In the genomic region with DNA sequence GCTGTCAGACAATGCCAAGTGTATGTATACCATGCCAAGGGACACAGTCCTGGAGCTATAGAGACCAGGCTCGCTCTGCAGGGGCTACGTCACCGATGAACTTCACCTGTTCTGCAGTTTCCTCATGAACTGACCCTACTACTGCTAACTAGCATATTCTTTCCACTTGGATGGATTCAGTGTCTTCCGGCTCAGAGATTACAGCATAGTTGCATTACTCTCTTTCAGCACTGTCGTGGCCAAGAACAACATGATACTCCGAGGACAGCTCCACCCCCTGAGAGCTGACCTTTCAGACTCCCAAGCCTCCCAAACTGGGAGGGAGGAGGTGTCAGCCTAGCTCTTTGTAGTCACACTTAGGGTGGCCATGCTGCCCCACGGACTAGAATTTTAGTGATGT, we compare ENCODE assay signal across 8 mouse cellular contexts.
A peak's percentile ranks its signal among the peaks of the same experiment; 100 is the strongest.
DNase-seq lines count a peak whose midpoint lies in the region; ATAC-seq and TF ChIP-seq lines count a peak whose summit lies in the region.

No protein-coding gene starts in this region.

- no peak overlapping the region for H3K4me2 ChIP-seq in midbrain, embryonic 11.5 days
- H3K4me2 ChIP-seq in midbrain, postnatal 0 days (ENCODE audit: low read depth, low read length, poor library complexity, severe bottlenecking), result no peak overlapping the region
- no peak overlapping the region for H3K4me2 ChIP-seq in heart, embryonic 16.5 days (ENCODE audit: low read depth, low read length)
- no peak overlapping the region for H3K4me2 ChIP-seq in liver, postnatal 0 days (ENCODE audit: low read depth, low read length)
- H3K4me2 ChIP-seq in forebrain, embryonic 16.5 days (ENCODE audit: low read length), result no peak overlapping the region

- 40% methylated on average over 7 of the region's 7 CpGs for WGBS in midbrain, embryonic 11.5 days
- WGBS in midbrain, postnatal 0 days, result 45% methylated on average over 7 of the region's 7 CpGs
- WGBS in heart, embryonic 16.5 days, result 35% methylated on average over 7 of the region's 7 CpGs
- WGBS in liver, postnatal 0 days (ENCODE audit: insufficient replicate concordance), result 67% methylated on average over 7 of the region's 7 CpGs
- 34% methylated on average over 7 of the region's 7 CpGs for WGBS in forebrain, embryonic 16.5 days

- TF ChIP-seq CTCF in midbrain, postnatal 0 days (IDR thresholded peaks at IDR 0.05), result no peak
- no peak for TF ChIP-seq CTCF in liver, postnatal 0 days (IDR thresholded peaks at IDR 0.05; ENCODE audit: low read depth)

- no peaks in the 10 kb centered on the region for H3K36me3 ChIP-seq in midbrain, embryonic 11.5 days (ENCODE audit: control insufficient read depth, insufficient read depth, low read length)
- H3K36me3 ChIP-seq in midbrain, postnatal 0 days (ENCODE audit: insufficient read depth, low read length), result no peaks in the 10 kb centered on the region
- no peaks in the 10 kb centered on the region for H3K36me3 ChIP-seq in heart, embryonic 16.5 days (ENCODE audit: control insufficient read depth, insufficient read depth)
- peaks cover 2% of the 10 kb centered on the region; the same call in 1 of the 2 replicates for H3K36me3 ChIP-seq in liver, postnatal 0 days (replicated peaks; ENCODE audit: insufficient read depth, low read length)
- no peaks in the 10 kb centered on the region for H3K36me3 ChIP-seq in forebrain, embryonic 16.5 days (ENCODE audit: control insufficient read depth, insufficient read depth)

- no peak overlapping the region for H3K9ac ChIP-seq in midbrain, embryonic 11.5 days (ENCODE audit: low read length)
- no peak overlapping the region for H3K9ac ChIP-seq in midbrain, postnatal 0 days (replicated peaks; ENCODE audit: low read length, poor library complexity, severe bottlenecking)
- no peak overlapping the region for H3K9ac ChIP-seq in heart, embryonic 16.5 days (ENCODE audit: low read length)
- H3K9ac ChIP-seq in liver, postnatal 0 days (replicated peaks), result no peak overlapping the region
- no peak overlapping the region for H3K9ac ChIP-seq in forebrain, embryonic 16.5 days (replicated peaks; ENCODE audit: low read depth, low read length)

- no peak overlapping the region for H3K27ac ChIP-seq in midbrain, embryonic 11.5 days (ENCODE audit: low read depth, low read length)
- H3K27ac ChIP-seq in midbrain, postnatal 0 days (ENCODE audit: low read depth, low read length), result no peak overlapping the region; the same call in 1 of the 2 replicates
- peak overlapping the region; percentile 72 for H3K27ac ChIP-seq in heart, embryonic 16.5 days (ENCODE audit: low read length)
- H3K27ac ChIP-seq in liver, postnatal 0 days (ENCODE audit: low read depth), result peak overlapping the region; percentile 55
- no peak overlapping the region for H3K27ac ChIP-seq in forebrain, embryonic 16.5 days (ENCODE audit: low read length)

- peak; percentile 83 for DNase-seq in midbrain, embryonic 11.5 days (ENCODE audit: low spot score, missing footprints)
- DNase-seq in midbrain, postnatal 0 days (ENCODE audit: low spot score), result no peak
- peak; percentile 56 for DNase-seq in cerebellum, adult 9-11 months
- peak; percentile 43 for DNase-seq in liver, postnatal 0 days
- DNase-seq in layer of hippocampus, postnatal 25 days (ENCODE audit: extremely low spot score in 1 of 2, low spot score in 1 of 2), result no peak
- DNase-seq in left cerebral cortex, adult 9 months (ENCODE audit: low spot score in 2 of 2), result no peak

- H3K4me3 ChIP-seq in midbrain, embryonic 11.5 days (ENCODE audit: low read depth, low read length), result no peak overlapping the region
- H3K4me3 ChIP-seq in midbrain, postnatal 0 days (ENCODE audit: low read depth, low read length), result no peak overlapping the region
- H3K4me3 ChIP-seq in heart, embryonic 16.5 days (ENCODE audit: low read length), result no peak overlapping the region
- H3K4me3 ChIP-seq in liver, postnatal 0 days (ENCODE audit: low read depth, low read length), result no peak overlapping the region
- H3K4me3 ChIP-seq in forebrain, embryonic 16.5 days (replicated peaks; ENCODE audit: low read length), result no peak overlapping the region

- peak; percentile 43; the same call in 1 of the 2 replicates for ATAC-seq in midbrain, embryonic 11.5 days (ENCODE audit: low FRiP score)
- no peak for ATAC-seq in midbrain, postnatal 0 days (ENCODE audit: low FRiP score)
- ATAC-seq in heart, embryonic 16.5 days (replicated peaks; ENCODE audit: extremely low read depth, insufficient read depth, low FRiP score), result peak; percentile 86
- ATAC-seq in liver, postnatal 0 days, result peak; percentile 90
- ATAC-seq in forebrain, embryonic 16.5 days, result no peak

- peaks cover 19% of the 10 kb centered on the region for H3K4me1 ChIP-seq in midbrain, embryonic 11.5 days (ENCODE audit: control insufficient read depth, insufficient read depth, low read length)
- H3K4me1 ChIP-seq in midbrain, postnatal 0 days (ENCODE audit: insufficient read depth, low read length), result 0 out of 2 replicates have a peak, but pooled peaks cover 3% of the 10 kb centered on the region
- H3K4me1 ChIP-seq in heart, embryonic 16.5 days (ENCODE audit: control insufficient read depth, insufficient read depth, low read length), result peaks cover 55% of the 10 kb centered on the region
- peaks cover 21% of the 10 kb centered on the region for H3K4me1 ChIP-seq in liver, postnatal 0 days (ENCODE audit: insufficient read depth)
- H3K4me1 ChIP-seq in forebrain, embryonic 16.5 days (replicated peaks; ENCODE audit: control insufficient read depth, insufficient read depth, low read length), result peaks cover 10% of the 10 kb centered on the region

- H3K27me3 ChIP-seq in midbrain, embryonic 11.5 days (ENCODE audit: control insufficient read depth, insufficient read depth, low read length), result no peaks in the 10 kb centered on the region
- H3K27me3 ChIP-seq in midbrain, postnatal 0 days (ENCODE audit: insufficient read depth, low read length), result no peaks in the 10 kb centered on the region
- H3K27me3 ChIP-seq in heart, embryonic 16.5 days (ENCODE audit: control insufficient read depth, insufficient read depth, low read length), result no peaks in the 10 kb centered on the region
- H3K27me3 ChIP-seq in liver, postnatal 0 days (ENCODE audit: insufficient read depth, low read length), result no peaks in the 10 kb centered on the region
- no peaks in the 10 kb centered on the region for H3K27me3 ChIP-seq in forebrain, embryonic 16.5 days (replicated peaks; ENCODE audit: control insufficient read depth, insufficient read depth, low read length)

- no peak for TF ChIP-seq EP300 in liver, postnatal 0 days (IDR thresholded peaks at IDR 0.05; ENCODE audit: low read depth)

- H3K9me3 ChIP-seq in midbrain, embryonic 11.5 days (ENCODE audit: control insufficient read depth, low read length), result no peaks in the 10 kb centered on the region
- no peaks in the 10 kb centered on the region for H3K9me3 ChIP-seq in midbrain, postnatal 0 days (ENCODE audit: low read length)
- H3K9me3 ChIP-seq in heart, embryonic 16.5 days (replicated peaks; ENCODE audit: control insufficient read depth, low read length), result no peaks in the 10 kb centered on the region
- no peaks in the 10 kb centered on the region for H3K9me3 ChIP-seq in liver, postnatal 0 days (ENCODE audit: low read length)
- no peaks in the 10 kb centered on the region for H3K9me3 ChIP-seq in forebrain, embryonic 16.5 days (ENCODE audit: control insufficient read depth, low read length)

Comparison
In these comparisons a context has a peak if more than half of its experiments do, and no peak if none do; other contexts are left out.
1. ATAC-seq: peak in midbrain, embryonic 11.5 days (single experiment), heart, embryonic 16.5 days (single experiment) and liver, postnatal 0 days (single experiment); none in midbrain, postnatal 0 days (single experiment) and forebrain, embryonic 16.5 days (single experiment).
2. DNase-seq: peak in midbrain, embryonic 11.5 days (single experiment), cerebellum, adult 9-11 months (single experiment) and liver, postnatal 0 days (single experiment); none in midbrain, postnatal 0 days (single experiment), layer of hippocampus, postnatal 25 days (0 of 2) and left cerebral cortex, adult 9 months (0 of 2).
3. H3K27ac ChIP-seq: peak in heart, embryonic 16.5 days (single experiment) and liver, postnatal 0 days (single experiment); none in midbrain, embryonic 11.5 days (single experiment), midbrain, postnatal 0 days (single experiment) and forebrain, embryonic 16.5 days (single experiment).